Mouse (Mus musculus) T-helper 2 cell (primary cell): Measurements from ENCODE around the gene Mgll.

Experiments used
- in situ Hi-C: fragments of 300-600 bp; cut with MboI, MseI; formaldehyde crosslinking; loops from one replicate; pipeline ENCODE4 v1.15.1; 2025; ENCODE audit warnings: high pct_unique_total_duplicates

Mgll gene

GRCm38 (mm10) chr6:88843241-88843640 is 119.0 kb downstream of the Mgll start:
- in situ Hi-C loops = loop anchor here (5.0 kb wide), 1 partner anchor 59 kb away; the partner anchor contains the start of gene Tpra1

GRCm38 (mm10) chr6:88843781-88844725 is 119.8 kb downstream of the Mgll start:
- in situ Hi-C loops = loop anchor here (5.0 kb wide), 1 partner anchor 58 kb away; the partner anchor contains the start of gene Tpra1

DNA sequence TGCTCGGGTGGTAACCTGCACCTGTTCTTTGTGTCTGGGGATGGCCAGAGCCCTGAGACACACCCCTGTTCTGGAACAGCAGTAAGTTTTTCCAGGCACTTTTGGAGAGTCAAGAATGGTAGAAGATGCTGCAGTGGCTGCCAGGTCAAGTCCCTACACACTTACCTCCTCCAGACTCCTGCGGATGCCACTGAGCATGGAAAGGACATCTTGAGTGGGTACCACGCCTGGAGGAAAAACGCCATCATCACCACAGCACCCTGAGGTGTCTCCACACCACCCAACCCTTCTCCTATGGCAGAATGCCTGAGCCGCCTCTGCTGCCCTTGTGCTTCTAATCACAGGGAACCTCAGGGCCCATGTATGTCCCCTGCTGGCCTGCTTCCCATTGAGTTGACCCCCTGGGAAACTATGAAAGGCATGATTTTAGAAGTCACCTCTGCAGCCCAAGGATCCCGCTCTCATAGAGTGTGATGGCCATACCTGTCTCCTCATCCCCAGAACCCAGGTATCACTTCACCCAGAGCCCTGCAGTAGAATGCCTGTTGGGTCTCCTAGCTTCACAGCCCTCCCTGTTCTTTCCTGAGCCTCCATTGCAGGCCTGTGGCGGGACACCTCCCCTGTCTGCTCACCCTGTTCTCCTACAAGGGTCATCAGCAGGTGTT is 120.8 kb downstream of the Mgll start:
- in situ Hi-C loops = loop anchor here (5.0 kb wide), 2 partner anchors 57 to 293 kb away; partner anchors contain the start of gene Tpra1

DNA sequence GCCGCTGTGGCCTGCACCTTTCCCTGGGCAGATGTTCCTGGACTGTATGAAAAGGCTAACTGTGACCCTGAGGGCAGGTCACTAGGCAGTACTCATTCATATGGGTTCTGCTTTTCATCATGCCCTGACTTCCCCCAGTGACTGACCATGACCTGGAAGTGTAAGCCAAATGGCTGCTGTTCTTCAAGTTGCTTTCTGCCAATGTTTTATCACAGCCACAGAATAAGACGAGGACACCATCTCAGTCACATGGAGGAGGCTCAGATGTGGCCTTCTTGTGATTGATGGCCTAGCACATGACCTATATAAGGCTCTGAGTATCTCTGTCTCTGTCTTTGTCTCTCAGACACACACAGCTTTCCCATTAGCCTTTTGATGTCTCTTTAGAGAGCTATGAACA is 123.4 kb downstream of the Mgll start:
- in situ Hi-C loops = loop anchor here (5.0 kb wide), 1 partner anchor 295 kb away; no protein-coding TSS in a partner anchor

GRCm38 (mm10) chr6:88849270-88849669 is 125.1 kb downstream of the Mgll start:
- in situ Hi-C loops = loop anchor here (5.0 kb wide), 1 partner anchor 297 kb away; no protein-coding TSS in a partner anchor

- in situ Hi-C loops = no loop called here
Measured at GRCm38 (mm10) chr6:88850034-88850433, 125.8 kb downstream of the Mgll start.

- in situ Hi-C loops = no loop called here
Measured at GRCm38 (mm10) chr6:88854509-88854908, 130.3 kb downstream of the Mgll start.

- in situ Hi-C loops = no loop called here
Measured at GRCm38 (mm10) chr6:88855636-88856035, 131.4 kb downstream of the Mgll start.

GRCm38 (mm10) chr6:88857249-88857648 is 133.0 kb downstream of the Mgll start:
- in situ Hi-C loops = no loop called here

DNA sequence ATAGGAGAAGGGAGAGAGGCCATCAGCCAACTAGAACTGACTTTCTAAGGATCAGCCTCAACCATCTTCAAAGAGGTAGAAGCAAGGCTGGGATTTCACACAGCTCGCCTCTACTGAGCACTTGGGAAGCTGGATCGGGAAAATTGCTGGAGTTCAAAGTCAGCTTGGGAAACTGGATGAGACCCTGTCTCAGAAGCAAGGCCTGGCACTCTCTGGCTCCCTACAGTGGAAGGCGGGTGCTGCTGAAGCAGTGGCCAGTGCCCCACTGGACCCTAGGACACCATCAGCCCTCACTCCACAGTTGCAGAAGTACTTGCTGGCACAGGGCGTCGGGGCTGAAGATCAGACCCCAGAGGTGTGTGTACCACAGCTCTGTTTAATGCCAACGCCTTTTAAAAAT is 133.6 kb downstream of the Mgll start:
- in situ Hi-C loops = no loop called here

GRCm38 (mm10) chr6:88858341-88858740 is 134.1 kb downstream of the Mgll start:
- in situ Hi-C loops = no loop called here

- in situ Hi-C loops = no loop called here
Measured at GRCm38 (mm10) chr6:88860914-88861313, 136.7 kb downstream of the Mgll start.

GRCm38 (mm10) chr6:88865704-88866103 is 141.5 kb downstream of the Mgll start:
- in situ Hi-C loops = no loop called here

DNA sequence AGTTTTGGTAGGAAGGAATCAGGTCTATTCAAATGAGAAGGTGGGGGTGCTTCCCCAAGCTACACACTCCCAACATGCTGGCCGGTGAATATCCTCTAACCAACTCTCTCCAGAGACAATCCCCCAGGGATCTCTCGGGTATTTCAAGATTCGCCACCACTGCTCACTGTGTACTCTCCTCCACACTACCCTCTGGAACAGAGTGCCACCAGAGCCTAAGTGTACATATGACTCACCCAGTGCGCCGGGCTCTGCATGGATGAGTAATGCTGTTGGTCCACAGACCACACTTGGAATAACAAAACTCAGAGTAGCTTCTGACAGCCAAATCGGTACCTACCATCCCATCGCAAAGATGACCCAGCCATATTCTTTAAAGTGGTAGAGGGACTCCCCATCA is 145.2 kb downstream of the Mgll start:
- in situ Hi-C loops = no loop called here

DNA sequence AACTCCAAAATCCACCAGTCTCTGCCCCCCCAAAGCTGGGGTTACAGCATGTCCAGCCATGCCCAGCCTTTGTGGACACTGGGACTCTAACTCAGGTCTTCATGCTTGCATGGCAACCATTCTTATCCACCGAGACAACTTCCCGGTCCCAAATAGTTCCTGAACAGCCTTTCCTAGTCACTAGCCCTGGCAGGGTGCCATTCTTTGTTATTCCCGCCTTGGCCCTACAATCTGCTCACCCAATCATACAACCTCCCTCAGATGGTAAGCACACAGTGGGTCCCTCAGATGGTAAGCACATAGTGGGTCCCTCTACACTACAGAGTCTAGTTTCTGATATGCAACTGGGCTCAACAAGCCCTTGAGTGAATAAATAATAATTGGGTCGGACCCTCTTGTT is 146.4 kb downstream of the Mgll start:
- in situ Hi-C loops = no loop called here

GRCm38 (mm10) chr6:88871546-88871945 is 147.3 kb downstream of the Mgll start:
- in situ Hi-C loops = no loop called here

DNA sequence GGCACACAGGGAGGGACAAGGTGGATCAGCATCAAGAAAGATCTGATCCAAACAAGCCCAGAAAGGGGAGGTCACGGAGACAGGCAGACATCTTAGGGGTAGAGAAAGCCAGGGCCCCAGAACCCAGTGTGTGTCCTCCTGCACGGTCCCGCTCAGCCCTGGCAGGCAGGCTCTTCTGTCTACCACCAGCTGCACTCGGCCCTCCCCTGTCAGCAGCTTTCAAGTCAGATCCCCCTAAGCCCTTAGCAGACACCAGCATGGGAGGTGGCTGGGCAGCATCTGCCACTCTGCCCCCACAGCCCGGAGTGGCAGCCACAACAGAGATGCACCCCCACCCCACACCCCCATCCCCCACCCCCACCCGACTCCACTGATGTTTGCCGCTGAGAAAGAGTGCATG is 148.6 kb downstream of the Mgll start:
- in situ Hi-C loops = no loop called here

- in situ Hi-C loops = no loop called here
Measured at GRCm38 (mm10) chr6:88873965-88874867, 150.0 kb downstream of the Mgll start.

DNA sequence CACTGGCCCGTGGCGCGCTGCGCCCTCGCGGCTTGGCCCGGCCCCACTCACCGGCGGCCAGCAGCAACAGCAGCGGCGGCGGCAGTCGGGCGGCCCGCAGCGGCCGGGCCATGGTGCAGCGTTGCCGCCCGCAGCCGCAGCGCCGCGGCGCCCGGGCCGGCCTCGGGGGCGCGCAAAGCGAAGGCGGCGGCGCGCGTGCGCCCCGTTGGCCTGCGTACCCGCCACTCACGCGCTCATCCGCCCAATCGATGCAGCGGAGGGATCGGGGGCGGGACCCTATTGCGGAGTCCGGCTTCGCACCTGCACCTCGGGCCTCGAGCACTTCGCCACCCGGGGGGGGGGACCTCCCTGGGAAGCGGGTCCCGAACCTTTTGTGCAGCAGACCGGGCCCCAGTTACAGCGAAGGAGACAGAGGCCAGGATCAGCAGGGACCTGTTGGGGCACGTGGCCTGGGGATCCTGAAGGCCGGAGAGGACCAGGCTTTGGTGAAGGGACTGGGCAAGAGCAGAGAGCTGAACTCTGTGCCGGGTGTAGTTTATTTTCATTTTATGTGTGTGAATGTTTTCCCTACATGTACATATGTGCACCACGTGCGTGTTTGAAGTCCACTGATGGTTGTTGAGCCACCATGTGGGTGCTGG is 150.8 kb downstream of the Mgll start, which contains the start of gene Podxl2:
Gene Podxl2 (minus strand): TSS at position 177 of the 641 bp plus-strand sequence.
- in situ Hi-C loops = no loop called here
